Mouse (Mus musculus) thymus, adult 2 months (tissue): ENCODE results near the gene Asf1a.

Source experiments
- CTCF ChIP-seq: fragments of 200-500 bp; IDR thresholded peaks from 2 replicates; pipeline ENCODE4 v1.5.1; 2012; ENCODE audit warnings: mild to moderate bottlenecking, control low read depth, low read length, moderate library complexity, borderline replicate concordance; ENCODE audit not compliant: control insufficient read depth, poor library complexity, insufficient read depth; ENCODE audit errors: extremely low read depth
- POLR2A ChIP-seq: fragments of 200-500 bp; IDR thresholded peaks from 2 replicates; pipeline ENCODE4 v1.6.1; 2012; ENCODE audit warnings: mild to moderate bottlenecking, low read length, control low read depth, moderate library complexity; ENCODE audit not compliant: control insufficient read depth, poor library complexity, insufficient read depth; ENCODE audit errors: extremely low read depth

- TF ChIP-seq CTCF (peak; percentile 61; the same call in 1 of the 2 replicates), POLR2A (peak; percentile 58; the same call in 1 of the 2 replicates)
Observed at GRCm38 (mm10) chr10:53629247-53629917, 32.8 kb downstream of the Asf1a start.
